Mouse (Mus musculus): ENCODE data around the gene Asic4.

Gene Asic4

GRCm38 (mm10) chr1:75443247-75444024 lies 6.8 kb upstream of the Asic4 start:
- DNase-seq (ENCODE audit: low spot score), result no peak

- no peak for DNase-seq (ENCODE audit: low spot score)
Measured at GRCm38 (mm10) chr1:75444208-75444607, 6.0 kb upstream of the Asic4 start.

- no peak for DNase-seq (ENCODE audit: low spot score)
Measured at GRCm38 (mm10) chr1:75445141-75445701, 5.0 kb upstream of the Asic4 start.

GRCm38 (mm10) chr1:75445751-75446611 lies 4.3 kb upstream of the Asic4 start:
- no peak for DNase-seq (ENCODE audit: low spot score)

- DNase-seq (ENCODE audit: low spot score), result no peak
Measured at GRCm38 (mm10) chr1:75446656-75447055, 3.6 kb upstream of the Asic4 start.

- no peak for DNase-seq (ENCODE audit: low spot score)
Measured at GRCm38 (mm10) chr1:75447265-75448051, 2.8 kb upstream of the Asic4 start.

- no peak for DNase-seq (ENCODE audit: low spot score)
Measured at GRCm38 (mm10) chr1:75448052-75448431, 2.2 kb upstream of the Asic4 start.

GRCm38 (mm10) chr1:75448937-75449336 lies 1.3 kb upstream of the Asic4 start:
- DNase-seq (ENCODE audit: low spot score), result no peak

- DNase-seq (ENCODE audit: low spot score), result no peak
Measured at GRCm38 (mm10) chr1:75449377-75450135, 680 bp upstream of the Asic4 start.

GRCm38 (mm10) chr1:75451900-75452299 lies 1.7 kb downstream of the Asic4 start:
- DNase-seq (ENCODE audit: low spot score), result no peak

- DNase-seq (ENCODE audit: low spot score), result no peak
Measured at GRCm38 (mm10) chr1:75455433-75455832, 5.2 kb downstream of the Asic4 start.

GRCm38 (mm10) chr1:75455948-75456347 lies 5.7 kb downstream of the Asic4 start:
- DNase-seq (ENCODE audit: low spot score), result no peak

- no peak for DNase-seq (ENCODE audit: low spot score)
Measured at GRCm38 (mm10) chr1:75456746-75457564, 6.7 kb downstream of the Asic4 start.

- no peak for DNase-seq (ENCODE audit: low spot score)
Measured at GRCm38 (mm10) chr1:75457710-75458024, 7.4 kb downstream of the Asic4 start.

- no peak for DNase-seq (ENCODE audit: low spot score)
Measured at GRCm38 (mm10) chr1:75458025-75458788, 8.0 kb downstream of the Asic4 start.

- DNase-seq (ENCODE audit: low spot score), result no peak
Measured at GRCm38 (mm10) chr1:75458789-75459684, 8.8 kb downstream of the Asic4 start.

GRCm38 (mm10) chr1:75460297-75460696 lies 10.1 kb downstream of the Asic4 start:
- DNase-seq (ENCODE audit: low spot score), result no peak

- no peak for DNase-seq (ENCODE audit: low spot score)
Measured at GRCm38 (mm10) chr1:75462636-75463035, 12.4 kb downstream of the Asic4 start.
